Mouse (Mus musculus): Measurements from ENCODE around the gene Fut9. TPM values are rescaled to one million over a fixed set of nuclear protein-coding genes. Genes with fewer than 3 reads are reported as not detected.

The Fut9 gene
- polyA plus RNA-seq, 1 experiment from 2014 or later = 0.54 TPM

DNA sequence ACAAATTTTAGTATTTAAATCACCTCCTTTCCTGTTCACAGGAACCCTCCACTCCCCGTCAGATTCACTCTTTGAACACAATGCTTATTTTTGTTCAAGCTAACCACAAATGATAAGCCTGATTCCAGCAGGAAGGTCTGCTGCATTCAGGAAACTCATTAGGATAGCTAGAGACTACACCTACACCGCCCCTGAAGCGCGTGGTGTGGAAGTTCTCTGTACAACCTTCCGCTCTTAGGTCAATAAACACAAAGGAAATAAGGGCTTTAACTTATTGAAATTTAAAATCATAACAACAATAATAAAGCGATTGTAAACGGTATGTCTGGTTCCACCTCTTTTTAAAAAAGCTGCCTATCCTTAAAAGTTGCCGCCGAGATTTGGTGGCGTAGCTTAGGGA lies 1.6 kb downstream of the Fut9 start:
- 14% methylated on average over 10 of the region's 10 CpGs for WGBS
- no peak for ATAC-seq (ENCODE audit: insufficient read depth)
- peak overlapping the region; percentile 42; the same call in 1 of the 2 replicates for H3K4me3 ChIP-seq (ENCODE audit: low read depth, low read length)
- no peaks in the 10 kb centered on the region for H3K4me1 ChIP-seq (ENCODE audit: insufficient read depth)
- H3K27ac ChIP-seq (ENCODE audit: low read depth) = no peak overlapping the region
- no peaks in the 10 kb centered on the region for H3K9me3 ChIP-seq (ENCODE audit: low read depth, low read length)
- no peak for TF ChIP-seq CTCF (IDR thresholded peaks at IDR 0.05; ENCODE audit: low read depth)
- peak overlapping the region; percentile 78 for H3K4me2 ChIP-seq
- no peak for DNase-seq
- H3K27me3 ChIP-seq (ENCODE audit: insufficient read depth, low read length) = peaks cover 6% of the 10 kb centered on the region; the same call in 1 of the 2 replicates
- no peaks in the 10 kb centered on the region for H3K36me3 ChIP-seq (ENCODE audit: insufficient read depth)
- H3K9ac ChIP-seq = no peak overlapping the region

DNA sequence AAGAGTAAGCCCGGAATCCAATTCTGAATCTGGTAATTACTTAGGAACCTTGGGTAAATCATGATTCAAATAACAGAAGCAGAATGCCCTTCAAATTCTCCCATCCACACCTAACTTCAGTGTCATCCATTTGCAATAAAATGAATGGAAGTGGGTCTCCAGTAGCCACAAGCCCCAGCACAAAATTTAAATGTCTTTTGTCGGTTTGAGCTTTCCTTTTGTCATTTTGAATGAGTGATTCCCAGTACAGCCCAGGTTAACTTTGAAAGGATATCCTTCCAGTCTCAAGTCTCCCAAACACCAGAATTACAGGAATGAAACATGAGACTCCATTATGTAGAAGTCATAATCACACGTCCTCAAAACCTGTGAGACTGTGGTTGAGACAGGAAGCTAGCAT lies 3.9 kb downstream of the Fut9 start:
- H3K4me2 ChIP-seq = no peak overlapping the region
- H3K36me3 ChIP-seq (ENCODE audit: insufficient read depth) = no peaks in the 10 kb centered on the region
- H3K9me3 ChIP-seq (ENCODE audit: low read depth, low read length) = no peaks in the 10 kb centered on the region
- no peaks in the 10 kb centered on the region for H3K4me1 ChIP-seq (ENCODE audit: insufficient read depth)
- DNase-seq = no peak
- TF ChIP-seq CTCF (IDR thresholded peaks at IDR 0.05; ENCODE audit: low read depth) = no peak
- 41% methylated on average over 3 of the region's 3 CpGs for WGBS
- no peak overlapping the region for H3K4me3 ChIP-seq (ENCODE audit: low read depth, low read length)
- no peak overlapping the region for H3K27ac ChIP-seq (ENCODE audit: low read depth)
- peaks cover 6% of the 10 kb centered on the region; the same call in 1 of the 2 replicates for H3K27me3 ChIP-seq (ENCODE audit: insufficient read depth, low read length)
- no peak for ATAC-seq (ENCODE audit: insufficient read depth)
- H3K9ac ChIP-seq = no peak overlapping the region

DNA sequence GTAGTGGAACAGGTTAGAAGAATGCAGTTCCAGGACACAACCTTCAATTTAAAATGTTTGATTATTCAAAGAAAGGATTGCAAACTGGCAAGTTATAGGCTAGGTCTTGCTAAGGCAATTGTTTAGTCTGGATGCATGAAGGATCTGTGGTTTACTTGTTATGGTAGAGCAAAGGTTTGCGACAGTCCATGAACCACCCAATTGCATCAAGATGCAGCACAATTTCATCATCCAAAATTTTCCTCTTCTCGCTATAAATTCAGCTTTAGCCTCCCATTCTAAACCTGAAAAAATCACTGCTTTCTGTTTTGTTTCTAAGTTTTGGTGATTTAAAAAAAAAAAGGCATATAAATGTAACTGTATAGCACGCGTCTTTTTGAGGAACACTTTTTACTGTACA lies 14.8 kb downstream of the Fut9 start:
- no peaks in the 10 kb centered on the region for H3K9me3 ChIP-seq (ENCODE audit: low read depth, low read length)
- DNase-seq (no peak), ATAC-seq (ENCODE audit: insufficient read depth) (no peak)
- no peaks in the 10 kb centered on the region for H3K4me1 ChIP-seq (ENCODE audit: insufficient read depth)
- no peaks in the 10 kb centered on the region for H3K36me3 ChIP-seq (ENCODE audit: insufficient read depth)
- H3K4me3 ChIP-seq (ENCODE audit: low read depth, low read length) = no peak overlapping the region
- no peak overlapping the region for H3K9ac ChIP-seq
- H3K4me2 ChIP-seq = no peak overlapping the region
- TF ChIP-seq CTCF (IDR thresholded peaks at IDR 0.05; ENCODE audit: low read depth) = no peak
- 93% methylated on average over 4 of the region's 4 CpGs for WGBS
- H3K27ac ChIP-seq (ENCODE audit: low read depth) = no peak overlapping the region
- H3K27me3 ChIP-seq (ENCODE audit: insufficient read depth, low read length) = no peaks in the 10 kb centered on the region

DNA sequence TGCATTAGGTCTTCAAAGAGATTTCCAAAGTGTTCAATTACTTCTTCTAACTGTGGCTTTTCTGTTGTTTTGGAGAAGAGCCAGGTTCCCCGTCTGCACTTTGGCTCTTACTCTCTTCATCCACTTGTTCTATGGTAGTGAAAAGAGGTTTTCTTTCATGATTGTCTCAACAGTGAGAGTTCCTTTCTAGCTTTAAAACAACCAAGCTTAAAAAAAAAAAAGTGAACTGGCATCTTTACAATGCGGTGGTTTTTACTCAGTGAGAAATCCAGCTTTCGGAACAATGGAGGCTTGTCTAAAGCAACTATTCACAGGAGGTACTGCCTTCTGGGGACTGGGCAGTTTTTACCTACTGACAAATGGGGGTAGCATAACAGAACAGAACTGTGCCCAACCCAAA lies 31.4 kb downstream of the Fut9 start:
- H3K4me2 ChIP-seq = no peak overlapping the region
- DNase-seq (peak; percentile 2), ATAC-seq (ENCODE audit: insufficient read depth) (no peak)
- H3K9me3 ChIP-seq (ENCODE audit: low read depth, low read length) = no peaks in the 10 kb centered on the region
- H3K27me3 ChIP-seq (ENCODE audit: insufficient read depth, low read length) = no peaks in the 10 kb centered on the region
- 54% methylated on average over 3 of the region's 3 CpGs for WGBS
- H3K9ac ChIP-seq = no peak overlapping the region
- H3K4me1 ChIP-seq (ENCODE audit: insufficient read depth) = no peaks in the 10 kb centered on the region
- no peak overlapping the region for H3K4me3 ChIP-seq (ENCODE audit: low read depth, low read length)
- TF ChIP-seq CTCF (IDR thresholded peaks at IDR 0.05; ENCODE audit: low read depth) = no peak
- H3K36me3 ChIP-seq (ENCODE audit: insufficient read depth) = no peaks in the 10 kb centered on the region
- no peak overlapping the region for H3K27ac ChIP-seq (ENCODE audit: low read depth)

DNA sequence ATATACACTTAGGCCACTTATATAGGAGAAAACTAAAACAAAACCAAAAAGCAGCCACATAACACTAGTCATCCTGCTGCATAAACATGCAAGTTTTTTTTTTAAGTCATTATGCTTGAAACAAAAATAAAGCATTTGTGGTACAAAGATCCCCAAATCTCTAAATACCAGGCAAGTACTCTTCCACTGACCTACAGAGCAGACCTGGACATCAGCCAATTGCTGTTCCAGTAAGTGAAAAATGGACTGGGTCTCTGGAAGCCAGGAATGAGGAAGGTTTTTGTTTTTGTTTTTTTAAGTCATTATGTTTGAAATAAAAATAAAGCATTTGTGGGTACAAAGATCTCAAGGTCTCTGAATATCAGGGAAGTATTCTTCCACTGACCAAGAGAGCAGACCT lies 37.0 kb downstream of the Fut9 start:
- no peak overlapping the region for H3K27ac ChIP-seq (ENCODE audit: low read depth)
- no peaks in the 10 kb centered on the region for H3K36me3 ChIP-seq (ENCODE audit: insufficient read depth)
- no peaks in the 10 kb centered on the region for H3K27me3 ChIP-seq (ENCODE audit: insufficient read depth, low read length)
- no peaks in the 10 kb centered on the region for H3K4me1 ChIP-seq (ENCODE audit: insufficient read depth)
- no peaks in the 10 kb centered on the region for H3K9me3 ChIP-seq (ENCODE audit: low read depth, low read length)
- peak; percentile 5 for DNase-seq
- no peak overlapping the region for H3K4me2 ChIP-seq
- no peak overlapping the region for H3K9ac ChIP-seq
- no peak for TF ChIP-seq CTCF (IDR thresholded peaks at IDR 0.05; ENCODE audit: low read depth)
- no peak overlapping the region for H3K4me3 ChIP-seq (ENCODE audit: low read depth, low read length)
- ATAC-seq (ENCODE audit: insufficient read depth) = no peak

DNA sequence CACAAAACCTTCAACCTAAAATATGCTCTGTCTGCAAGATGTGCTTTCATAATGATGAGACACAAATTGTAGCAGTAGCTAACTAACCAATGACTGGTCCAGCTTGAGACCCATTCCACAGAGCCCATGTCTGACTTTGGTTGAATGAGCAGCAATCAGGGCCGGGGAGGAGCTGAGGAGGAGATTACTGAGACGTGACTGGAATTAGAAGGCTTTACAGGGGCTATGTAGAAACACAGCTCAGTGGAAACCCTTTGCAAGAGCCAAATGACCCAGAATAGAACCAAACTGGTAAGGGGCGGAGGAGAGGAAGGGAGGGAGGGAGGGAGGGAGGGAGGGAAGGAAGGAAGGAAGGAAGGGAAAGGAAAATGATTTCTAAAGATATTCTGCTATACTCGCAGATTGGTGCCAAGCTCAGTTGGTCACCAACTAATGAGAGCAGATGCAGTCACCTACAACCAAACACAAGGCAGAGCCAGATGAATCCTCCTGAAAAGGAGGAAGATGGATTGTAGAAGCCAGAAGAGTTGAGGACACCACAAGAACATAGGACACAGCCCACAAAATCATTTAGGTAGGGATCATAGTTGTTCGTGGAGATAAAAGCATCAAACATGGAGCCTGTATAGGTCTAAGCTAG lies 42.0 kb downstream of the Fut9 start:
- H3K27me3 ChIP-seq (ENCODE audit: insufficient read depth, low read length) = no peaks in the 10 kb centered on the region
- ATAC-seq (ENCODE audit: insufficient read depth) (no peak), DNase-seq (no peak)
- no peak overlapping the region for H3K9ac ChIP-seq
- WGBS = 76% methylated on average over 4 of the region's 5 CpGs
- H3K4me2 ChIP-seq = no peak overlapping the region
- TF ChIP-seq CTCF (IDR thresholded peaks at IDR 0.05; ENCODE audit: low read depth) = no peak
- H3K36me3 ChIP-seq (ENCODE audit: insufficient read depth) = no peaks in the 10 kb centered on the region
- H3K27ac ChIP-seq (ENCODE audit: low read depth) = no peak overlapping the region
- no peak overlapping the region for H3K4me3 ChIP-seq (ENCODE audit: low read depth, low read length)
- H3K4me1 ChIP-seq (ENCODE audit: insufficient read depth) = no peaks in the 10 kb centered on the region
- H3K9me3 ChIP-seq (ENCODE audit: low read depth, low read length) = no peaks in the 10 kb centered on the region

DNA sequence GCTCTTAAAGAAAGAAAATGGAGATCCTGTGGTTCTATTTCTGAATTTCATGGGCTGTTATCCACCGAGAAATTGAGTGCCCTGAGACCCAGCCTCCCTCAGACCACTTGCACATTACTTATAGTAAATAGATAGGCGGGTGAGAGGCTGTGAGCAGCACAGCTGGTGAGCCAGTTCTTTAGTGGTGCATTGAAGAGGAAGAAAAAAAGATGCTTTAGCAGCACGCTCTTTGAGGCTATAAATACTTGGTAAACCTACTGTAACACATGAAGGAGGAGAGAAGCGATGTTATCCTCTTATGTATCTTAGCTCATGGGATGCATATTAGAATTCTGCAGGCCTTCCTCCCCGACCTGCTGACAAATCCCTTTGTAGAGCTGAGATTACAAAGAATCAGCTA lies 58.5 kb downstream of the Fut9 start:
- no peak for DNase-seq
- Histone ChIP-seq H3K4me2 (no peak overlapping the region), H3K9me3 (ENCODE audit: low read depth, low read length) (no peaks in the 10 kb centered on the region), H3K4me3 (ENCODE audit: low read depth, low read length) (no peak overlapping the region), H3K4me1 (ENCODE audit: insufficient read depth) (no peaks in the 10 kb centered on the region), H3K27ac (ENCODE audit: low read depth) (no peak overlapping the region), H3K36me3 (ENCODE audit: insufficient read depth) (no peaks in the 10 kb centered on the region), H3K27me3 (ENCODE audit: insufficient read depth, low read length) (no peaks in the 10 kb centered on the region), H3K9ac (no peak overlapping the region)
- ATAC-seq (ENCODE audit: insufficient read depth) = no peak
- WGBS = 76% methylated on average over 5 of the region's 5 CpGs
- no peak for TF ChIP-seq CTCF (IDR thresholded peaks at IDR 0.05; ENCODE audit: low read depth)

DNA sequence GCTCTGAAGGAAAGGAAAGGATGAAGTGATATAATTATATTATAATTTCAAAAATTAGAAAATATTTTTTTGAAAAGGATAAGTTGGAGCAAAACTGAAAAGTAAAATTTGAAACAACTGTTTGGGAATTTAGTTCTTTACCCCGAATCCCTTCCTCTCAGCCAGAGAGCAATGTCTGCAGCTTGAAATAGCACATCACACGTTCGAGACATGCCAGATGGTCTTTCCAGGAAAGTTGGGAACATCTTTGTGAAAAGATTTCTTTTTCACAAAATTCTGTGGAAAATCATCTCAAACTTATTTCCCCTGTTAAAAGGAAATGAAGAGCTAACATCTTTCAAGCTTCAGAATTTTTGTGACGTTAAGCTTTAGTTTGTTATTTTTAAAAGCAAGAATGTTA lies 61.3 kb downstream of the Fut9 start:
- Histone ChIP-seq H3K27me3 (ENCODE audit: insufficient read depth, low read length) (no peaks in the 10 kb centered on the region), H3K4me1 (ENCODE audit: insufficient read depth) (no peaks in the 10 kb centered on the region), H3K36me3 (ENCODE audit: insufficient read depth) (no peaks in the 10 kb centered on the region), H3K4me3 (ENCODE audit: low read depth, low read length) (no peak overlapping the region), H3K4me2 (no peak overlapping the region), H3K9me3 (ENCODE audit: low read depth, low read length) (no peaks in the 10 kb centered on the region), H3K9ac (no peak overlapping the region), H3K27ac (ENCODE audit: low read depth) (no peak overlapping the region)
- 74% methylated on average over 4 of the region's 4 CpGs for WGBS
- ATAC-seq (ENCODE audit: insufficient read depth) (no peak), DNase-seq (no peak)
- no peak for TF ChIP-seq CTCF (IDR thresholded peaks at IDR 0.05; ENCODE audit: low read depth)

All from lung, embryonic 14.5 days (tissue).